Mouse (Mus musculus) thymus, postnatal 0 days (tissue): ENCODE data around the gene Nfkb1. TPM values are rescaled to one million over a fixed set of nuclear protein-coding genes. Genes with fewer than 3 reads are reported as not detected.

Source experiments
- DNase-seq: peaks from one replicate; pipeline ENCODE4 v3.0.0-alpha.2; 2015; ENCODE audit warnings: low spot score
- polyA plus RNA-seq: library from polyadenylated mRNA; unstranded; fragments of >200 nt; fragmentation: Nextera tagmentation; extraction: Ambion mirVana; gene quantifications from 2 replicates; pipeline ENCODE4 v1.2.1, GENCODE M21; 2015

Gene Nfkb1
- polyA plus RNA-seq, 1 experiment from 2014 or later, result 54.3 TPM

DNA sequence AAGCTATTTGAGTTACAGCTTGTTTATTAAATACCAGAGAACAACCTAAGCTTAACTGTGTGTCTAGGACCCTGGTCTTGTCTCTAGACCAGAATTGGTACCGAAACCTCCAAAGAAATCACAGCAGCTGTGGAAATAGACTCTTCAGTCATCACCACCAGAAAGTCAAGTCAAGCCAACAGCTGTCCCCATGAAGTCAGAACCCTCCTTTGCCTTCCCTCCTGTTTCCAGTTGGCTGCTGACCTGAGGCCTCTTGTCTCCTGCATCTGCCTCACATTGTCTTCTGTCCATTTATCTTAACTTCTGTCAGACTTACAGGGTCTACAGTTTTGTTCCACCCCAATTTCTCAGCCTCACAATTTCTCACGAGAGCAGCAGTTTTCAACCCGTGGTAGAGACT is 57.1 kb downstream of the Nfkb1 start:
- no peak for DNase-seq

DNA sequence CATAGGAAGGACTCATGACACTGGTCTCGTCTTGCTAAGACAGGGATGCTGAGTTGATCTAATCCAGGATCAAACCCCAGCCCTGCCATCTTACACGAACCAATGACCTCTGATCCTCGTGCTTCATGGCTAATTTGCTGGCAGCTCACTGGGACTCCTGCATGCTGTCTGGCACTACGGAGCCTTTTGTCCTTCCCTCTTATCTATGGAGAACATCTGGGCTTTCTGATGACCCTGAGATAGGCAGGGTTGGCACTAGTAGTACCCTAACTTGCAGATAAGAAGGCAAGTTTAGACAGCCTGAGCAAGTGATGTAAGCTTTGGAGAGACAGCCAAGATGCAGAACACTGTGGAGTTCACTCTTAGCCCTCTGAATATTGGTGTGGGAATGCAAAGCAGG is 59.5 kb downstream of the Nfkb1 start:
- no peak for DNase-seq

DNA sequence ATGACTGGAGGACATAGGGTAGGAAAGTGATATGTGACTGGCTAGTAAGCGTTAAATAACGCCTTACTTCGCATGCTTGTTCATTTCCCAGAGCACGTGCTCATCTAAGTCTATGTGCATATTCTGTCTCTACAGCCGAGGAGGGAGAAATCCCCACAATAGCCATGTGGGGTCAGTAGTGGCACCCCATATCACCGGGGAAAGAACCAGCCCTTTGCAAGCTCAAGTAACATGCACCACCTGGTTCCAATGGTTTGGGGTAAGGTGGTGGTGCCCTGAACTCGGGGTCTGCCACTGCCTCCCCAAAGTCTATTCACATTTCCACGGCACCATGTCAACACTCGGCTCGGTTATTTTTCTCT is 60.3 kb downstream of the Nfkb1 start:
- DNase-seq, result peak; percentile 56

DNA sequence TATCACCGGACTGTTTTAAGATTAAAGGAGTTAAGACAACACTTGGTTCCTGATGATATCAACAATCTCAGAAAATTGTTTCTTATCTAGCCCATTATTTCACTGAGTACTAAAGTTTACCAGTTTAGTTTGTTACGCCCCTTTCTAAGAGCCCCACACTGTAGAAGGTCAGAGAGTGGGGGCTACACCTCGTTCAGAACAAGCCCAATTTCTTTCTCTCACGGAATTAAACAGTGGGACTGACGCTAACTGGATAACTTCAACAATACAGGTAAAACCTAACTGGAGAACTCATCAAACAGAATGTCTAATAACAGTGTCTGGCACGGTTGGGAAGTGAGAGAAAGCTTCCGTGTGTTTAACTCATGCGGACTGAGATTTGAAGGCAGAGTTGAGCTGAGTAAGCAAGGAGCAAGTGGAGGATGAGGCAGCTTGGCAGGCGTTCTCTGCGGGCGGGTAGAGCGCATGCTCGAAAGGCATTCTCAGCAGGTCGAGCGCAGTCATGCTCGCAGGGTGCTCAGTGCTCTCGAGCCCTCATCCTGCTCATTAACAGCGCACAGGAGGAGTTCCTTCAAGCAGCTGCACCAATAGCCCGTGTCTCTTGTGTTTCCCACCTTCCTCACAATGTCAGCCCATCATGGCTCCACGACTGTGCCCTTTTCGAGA is 60.8 kb downstream of the Nfkb1 start:
- DNase-seq, result no peak

DNA sequence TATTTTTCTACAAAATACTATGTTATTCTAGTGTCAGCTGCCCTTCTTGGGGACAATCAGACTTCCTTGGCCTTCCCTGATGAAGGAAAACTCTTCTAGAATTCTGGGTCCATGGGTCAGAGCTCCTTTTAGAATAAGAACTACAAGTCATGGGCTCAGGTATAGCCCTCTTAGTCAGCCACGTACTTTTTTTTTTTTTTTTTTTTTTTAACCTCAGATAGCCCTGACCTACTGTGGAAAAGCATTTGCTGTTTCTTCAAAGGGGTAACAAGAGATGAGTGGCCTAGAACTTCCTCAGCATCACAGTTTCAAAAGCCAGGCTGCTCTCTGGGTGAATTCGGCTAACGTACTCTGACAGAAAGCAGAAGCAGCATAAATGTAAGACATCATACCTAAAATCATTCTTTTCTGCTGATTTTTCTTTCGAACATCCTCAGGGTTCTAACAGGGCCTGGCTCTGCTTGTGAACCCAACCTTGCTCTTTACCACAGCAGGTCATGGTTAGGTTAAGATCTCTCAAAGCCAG is 61.5 kb downstream of the Nfkb1 start:
- no peak for DNase-seq

DNA sequence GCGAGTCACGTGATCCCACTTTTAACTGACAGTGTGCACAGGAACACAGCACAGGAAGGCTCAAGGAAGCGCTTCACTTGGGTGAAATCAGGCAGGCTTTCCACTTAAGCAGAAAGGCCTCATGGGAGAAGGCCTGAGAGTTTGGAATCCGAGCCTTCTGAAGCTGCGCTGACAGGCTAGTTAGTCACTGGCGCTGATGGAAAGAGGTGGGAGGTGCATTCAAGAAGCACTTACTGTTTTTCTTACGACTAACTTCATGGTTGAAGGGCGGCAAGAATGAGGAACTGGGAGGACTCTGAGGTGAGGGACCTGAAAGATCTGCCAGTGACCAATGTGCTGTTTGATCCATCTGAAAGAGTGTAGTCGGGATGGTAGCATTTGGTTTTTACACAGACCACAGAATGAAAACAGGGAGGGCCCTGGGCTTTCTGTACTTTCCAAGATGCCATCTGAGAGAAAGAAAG is 62.6 kb downstream of the Nfkb1 start:
- peak; percentile 32 for DNase-seq

DNA sequence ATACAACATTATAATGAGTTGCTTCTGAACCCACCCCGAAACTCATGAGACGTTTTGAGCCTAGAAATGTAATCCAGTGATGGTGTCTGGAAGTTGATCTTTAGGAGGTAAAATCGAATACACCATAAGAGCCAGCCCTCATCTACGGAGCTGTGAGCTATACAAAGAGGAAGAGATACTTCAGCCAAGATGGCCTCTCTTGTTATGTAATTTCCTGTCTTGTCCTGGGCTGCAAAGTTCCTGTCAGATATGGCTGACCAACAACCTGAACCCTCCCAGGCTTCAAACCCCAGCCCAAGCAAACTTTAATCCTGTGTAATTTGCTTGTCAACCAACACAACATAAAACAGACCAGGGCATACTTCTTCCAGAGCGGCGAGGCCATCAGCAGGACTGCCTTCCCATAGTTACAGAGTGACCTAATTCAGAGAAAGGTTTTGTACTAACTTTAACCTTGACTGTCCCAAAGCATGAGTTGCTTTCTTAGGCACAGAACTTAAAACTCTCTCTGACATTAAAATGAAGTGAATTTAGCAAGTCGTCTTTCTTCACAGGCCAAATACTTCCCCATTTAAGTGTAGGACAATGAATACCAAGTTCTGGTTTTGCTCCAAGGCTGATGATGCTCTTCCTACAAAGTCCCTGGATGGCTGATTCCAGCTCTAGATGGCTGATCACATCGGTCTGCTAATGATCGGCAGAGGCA is 63.2 kb downstream of the Nfkb1 start:
- DNase-seq, result no peak

DNA sequence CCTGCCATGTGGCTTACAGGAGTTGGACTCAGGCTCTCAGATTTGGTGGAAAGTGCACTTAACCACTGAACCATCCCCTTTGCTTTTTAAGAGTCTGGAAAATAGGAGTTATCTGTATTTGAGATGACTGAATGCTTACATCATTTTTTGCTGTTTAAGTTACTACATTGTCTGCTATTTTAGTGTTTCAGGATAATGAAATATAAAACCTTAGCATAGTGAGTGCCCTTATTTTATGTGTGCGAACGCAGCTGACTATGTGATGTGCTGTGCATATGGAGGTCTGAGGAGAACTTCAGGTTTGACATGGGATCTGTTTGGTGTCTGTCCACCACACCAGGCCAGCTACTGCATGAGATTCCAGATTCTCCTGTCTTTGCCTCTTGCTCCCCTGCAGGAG is 66.1 kb downstream of the Nfkb1 start:
- no peak for DNase-seq

DNA sequence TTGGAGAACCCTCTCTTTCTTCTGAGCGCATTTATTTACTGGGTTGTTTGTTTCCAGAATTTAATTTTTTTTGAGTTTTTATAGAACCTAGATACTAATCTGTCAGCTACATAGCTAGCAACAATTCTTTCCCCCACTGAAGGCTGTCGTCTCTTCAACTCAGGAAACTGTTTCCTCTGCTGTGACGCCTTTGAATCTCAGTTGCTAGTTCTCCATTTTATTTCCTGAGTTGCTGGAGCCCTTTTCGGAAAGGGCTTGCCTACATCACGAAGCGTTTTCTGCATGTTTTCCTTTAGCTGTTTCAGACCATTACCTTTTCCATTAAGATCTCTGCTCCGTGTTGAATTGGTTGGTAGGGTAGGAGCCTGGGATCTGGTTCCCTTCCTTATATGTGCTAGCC is 74.6 kb downstream of the Nfkb1 start:
- DNase-seq, result no peak

DNA sequence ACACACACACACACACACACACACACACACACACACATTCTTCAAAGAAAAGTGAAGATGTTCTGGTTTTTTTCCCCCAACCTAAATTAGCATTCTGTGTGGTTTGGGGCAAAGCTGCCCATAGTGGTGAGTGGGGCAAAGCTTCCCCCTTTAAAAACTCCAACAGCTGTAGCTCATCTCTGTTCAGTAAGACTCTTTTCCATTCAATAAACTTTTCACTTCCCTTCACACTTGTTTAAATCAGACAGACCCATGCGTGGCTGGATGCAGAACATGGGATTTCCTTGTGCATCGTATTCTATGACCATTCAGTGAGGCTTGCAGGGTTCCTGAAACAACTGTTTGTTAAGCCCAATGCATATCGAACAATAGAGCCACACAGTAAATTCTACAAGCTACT is 77.0 kb downstream of the Nfkb1 start:
- no peak for DNase-seq

DNA sequence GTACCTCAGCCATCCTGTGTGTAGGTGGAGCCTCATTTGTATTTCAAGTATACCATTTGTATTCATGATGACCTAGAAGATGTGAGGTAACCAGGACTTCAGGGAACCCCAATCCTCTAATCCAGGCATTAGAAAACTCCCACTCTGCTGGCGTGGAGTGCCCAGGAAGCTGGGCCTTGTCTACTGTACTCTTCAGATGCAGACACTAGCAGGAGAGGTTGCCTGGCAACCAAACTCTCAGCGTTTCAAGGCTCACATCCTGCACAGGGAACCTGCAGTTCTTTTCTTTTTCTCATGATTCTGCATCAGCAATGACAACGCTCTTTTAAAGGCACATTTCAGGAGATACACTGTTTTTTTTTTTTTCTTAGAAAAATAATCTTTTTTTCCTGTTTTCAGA is 81.1 kb downstream of the Nfkb1 start:
- DNase-seq, result peak; percentile 62

DNA sequence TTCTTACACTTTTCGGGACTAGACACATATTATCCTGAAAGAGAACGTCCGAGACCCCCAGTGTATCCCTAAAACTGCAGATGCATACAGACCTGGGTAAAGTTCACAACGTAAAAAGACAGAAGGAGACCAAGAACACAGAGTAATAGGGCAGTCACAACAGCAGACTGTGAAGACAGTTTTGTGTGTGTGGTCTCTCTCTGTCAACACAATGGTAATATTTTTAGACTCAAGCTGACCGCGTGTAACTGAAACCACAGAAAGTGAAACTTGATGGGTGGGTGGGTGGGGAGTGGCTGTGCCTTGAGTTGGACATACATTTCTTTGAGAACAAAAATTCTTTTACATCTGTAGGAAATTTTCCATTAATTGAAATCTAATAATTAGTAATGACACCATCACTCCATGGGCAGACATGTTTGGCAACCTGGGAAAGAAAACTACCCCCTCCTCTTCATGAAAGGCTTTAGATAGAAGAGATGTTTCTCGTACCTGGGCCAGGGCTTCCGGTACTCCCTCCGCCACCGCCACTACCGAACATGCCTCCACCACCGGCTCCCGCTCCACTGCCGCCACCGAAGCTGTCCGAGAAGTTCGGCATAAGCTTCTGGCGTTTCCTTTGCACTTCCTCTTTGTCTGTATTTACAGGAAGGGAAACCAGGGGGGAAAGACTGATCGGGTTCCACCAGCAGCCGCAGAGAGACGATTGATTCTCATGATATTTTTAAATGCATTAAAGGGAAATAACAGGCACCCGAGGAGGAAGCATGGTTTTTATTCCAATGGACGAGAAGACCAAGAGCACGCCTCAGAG is 83.5 kb downstream of the Nfkb1 start:
- DNase-seq, result peak; percentile 39

DNA sequence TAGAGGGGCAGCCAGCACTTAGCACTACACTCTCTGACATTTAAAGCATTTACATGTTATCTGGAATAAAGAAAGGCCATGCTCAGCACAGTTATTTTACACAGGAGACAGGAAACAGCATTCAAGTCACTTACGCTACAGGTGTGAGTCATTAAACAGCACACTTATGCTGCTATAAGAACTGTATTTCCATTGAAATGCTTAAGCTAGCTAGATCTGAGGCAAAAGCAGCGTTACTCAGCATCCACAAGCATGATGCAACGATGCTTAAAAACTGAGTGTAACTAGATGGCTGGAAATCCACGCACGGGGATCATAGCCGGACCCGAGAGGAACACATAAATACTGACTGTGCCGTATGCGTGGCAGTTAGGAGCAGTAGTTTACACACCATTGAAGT is 84.3 kb downstream of the Nfkb1 start:
- peak; percentile 56 for DNase-seq

DNA sequence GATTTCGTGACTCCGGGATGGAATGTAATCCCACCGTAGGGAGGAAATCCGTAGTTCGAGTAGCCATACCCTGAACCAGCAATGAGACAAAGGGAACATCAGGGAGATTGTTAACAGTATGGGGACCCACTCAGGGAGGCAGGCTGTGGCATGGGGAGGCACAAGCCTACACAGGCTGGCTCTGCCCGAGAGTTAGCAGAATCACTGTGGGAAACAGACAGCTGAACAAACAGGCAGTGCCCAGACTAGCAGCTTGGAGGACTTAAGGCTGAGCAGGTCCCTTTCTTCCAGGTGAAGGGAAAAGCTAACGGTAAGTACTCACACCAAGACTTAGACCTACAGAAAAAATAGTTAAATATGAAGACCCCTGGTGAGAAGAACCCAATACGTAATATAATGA is 84.8 kb downstream of the Nfkb1 start:
- no peak for DNase-seq

DNA sequence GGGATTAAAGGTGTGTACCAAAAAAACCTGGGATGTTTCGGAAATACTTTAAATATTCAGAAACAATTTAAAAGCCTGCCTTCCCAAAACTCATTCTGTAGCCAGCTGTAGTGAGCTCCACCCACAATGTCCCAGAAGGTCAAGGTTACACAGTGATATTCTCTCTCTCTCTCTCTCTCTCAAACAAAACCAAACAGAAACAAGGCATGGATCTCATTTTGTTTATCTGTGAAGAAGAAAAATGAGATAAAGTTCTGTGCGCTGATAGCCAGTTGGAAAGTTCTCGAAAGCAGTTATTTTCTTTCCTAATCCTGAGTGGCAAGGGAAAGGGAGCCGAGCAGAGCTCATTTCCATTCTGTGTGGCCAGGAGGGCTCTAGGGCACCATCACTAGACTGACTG is 85.9 kb downstream of the Nfkb1 start:
- DNase-seq, result no peak

DNA sequence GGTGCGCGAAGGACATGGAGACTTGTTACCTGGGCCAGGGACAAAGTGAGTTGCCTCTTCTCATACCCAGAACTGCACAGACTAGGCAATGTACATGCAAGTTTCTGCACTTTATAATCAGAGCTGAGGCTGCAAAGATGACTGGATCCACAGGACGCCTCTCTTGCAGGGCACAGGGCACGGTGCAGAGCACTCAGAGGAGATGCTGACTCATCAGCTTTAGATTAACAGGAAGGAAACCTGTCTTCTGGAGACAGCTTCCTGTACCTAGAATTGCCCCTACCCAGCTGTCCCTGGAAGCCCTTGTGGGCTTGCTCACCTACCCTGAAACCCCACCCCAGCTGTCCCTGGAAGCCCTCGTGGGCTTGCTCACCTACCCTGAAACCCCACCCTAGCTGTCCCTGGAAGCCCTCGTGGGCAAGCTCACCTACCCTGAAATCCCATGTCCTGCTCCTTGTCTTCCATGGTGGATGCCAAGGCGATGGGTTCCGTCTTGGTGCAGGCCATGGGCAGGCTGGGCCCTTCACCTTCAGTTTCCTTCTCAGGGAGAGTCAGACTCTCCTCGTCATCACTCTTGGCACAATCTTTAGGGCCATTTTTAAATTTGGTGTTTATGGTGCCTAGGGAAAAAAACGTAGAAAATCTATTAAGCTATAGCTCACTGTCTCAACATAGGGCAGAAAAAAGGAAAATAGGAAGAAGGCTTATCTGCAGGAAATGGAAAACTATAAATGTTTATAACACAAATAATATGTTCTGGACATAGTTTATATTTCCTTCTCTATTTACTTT is 86.5 kb downstream of the Nfkb1 start:
- peak; percentile 74 for DNase-seq

DNA sequence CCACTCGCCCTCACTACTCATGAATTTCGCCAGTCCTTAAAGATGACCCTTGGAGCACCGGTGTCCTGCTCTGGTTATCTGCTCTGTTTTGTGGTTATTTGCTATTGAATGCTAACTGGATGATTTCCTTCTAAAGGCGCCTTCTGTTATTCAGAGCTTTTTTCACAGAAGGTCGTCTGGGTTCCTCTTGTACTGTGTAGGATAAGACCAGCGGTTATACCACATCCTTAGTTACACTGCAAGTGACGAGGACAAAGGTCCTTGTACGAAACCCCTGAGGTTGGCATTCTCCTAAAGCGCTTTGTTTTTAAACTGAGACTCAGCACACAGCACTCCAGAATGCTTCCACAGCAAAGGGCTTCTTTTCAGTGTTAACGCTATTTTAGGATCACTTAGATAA is 88.6 kb downstream of the Nfkb1 start:
- DNase-seq, result peak; percentile 78

DNA sequence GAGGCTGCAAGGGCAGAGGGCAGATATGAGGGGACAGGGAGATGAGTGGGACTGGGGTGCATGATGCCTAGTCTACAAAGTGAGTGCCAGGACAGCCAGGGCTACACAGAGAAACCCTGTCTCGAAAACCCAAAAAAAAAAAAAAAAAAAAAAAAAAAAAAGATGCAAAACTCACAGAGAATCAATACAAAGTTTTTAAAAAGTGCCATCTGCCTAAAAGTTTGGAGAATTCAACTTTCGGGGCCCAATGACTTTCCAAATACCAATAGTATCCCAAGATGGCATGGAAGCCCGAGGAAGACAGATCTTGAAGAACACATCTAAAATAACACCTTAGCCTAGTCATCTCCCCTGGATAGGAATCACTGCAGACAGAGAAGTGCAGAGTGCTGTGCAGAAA is 93.0 kb downstream of the Nfkb1 start:
- no peak for DNase-seq

DNA sequence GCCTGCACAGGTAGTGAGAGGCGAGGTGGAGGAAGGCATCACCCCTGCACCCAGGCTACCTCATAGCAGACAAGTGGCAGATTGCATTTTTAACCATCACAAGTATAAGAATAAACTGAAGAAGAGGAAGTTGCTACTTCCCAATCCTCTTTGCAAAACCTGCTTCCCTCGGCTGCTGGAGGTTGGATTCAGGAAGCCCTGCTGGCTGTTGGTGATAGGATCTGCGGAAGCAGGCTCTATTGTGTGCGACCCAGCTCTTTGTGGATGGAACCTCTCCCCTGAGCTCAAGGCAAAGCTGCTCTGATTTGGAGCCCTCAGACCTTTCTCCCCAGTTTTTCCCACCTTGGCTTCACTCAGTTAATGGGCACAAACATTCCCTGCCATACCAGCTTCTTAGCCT is 94.3 kb downstream of the Nfkb1 start:
- no peak for DNase-seq

DNA sequence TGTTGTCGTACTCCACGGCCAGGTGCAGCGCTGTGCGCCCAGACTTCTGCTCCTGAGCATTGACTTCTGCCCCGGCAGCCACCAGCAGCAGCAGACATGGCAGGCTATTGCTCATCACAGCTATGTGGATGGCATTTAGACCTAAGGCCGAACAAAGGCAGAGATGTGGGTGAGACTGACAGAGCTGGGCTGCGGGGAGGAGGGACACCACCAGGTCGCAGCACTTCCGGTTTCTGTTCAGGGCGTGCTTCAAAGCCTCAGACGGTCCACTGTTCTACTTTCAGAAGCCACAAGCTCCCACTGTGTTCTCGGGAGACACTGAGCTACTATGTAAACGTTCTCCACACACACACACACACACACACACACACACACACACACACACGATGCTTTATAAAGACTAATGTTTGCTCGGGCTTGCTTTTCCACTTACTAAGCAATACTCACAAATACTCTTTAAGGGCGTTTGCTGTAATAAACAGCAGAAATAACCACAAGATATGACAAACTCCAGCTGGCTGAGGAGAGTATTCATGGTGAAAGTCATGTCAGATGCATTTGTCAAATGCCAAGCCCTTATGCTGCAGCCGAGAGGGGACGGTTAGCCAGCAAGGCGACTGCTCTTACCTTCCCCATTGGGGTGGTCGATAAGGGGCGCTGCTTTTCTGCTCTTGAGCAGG is 97.0 kb downstream of the Nfkb1 start:
- peak; percentile 54 for DNase-seq

DNA sequence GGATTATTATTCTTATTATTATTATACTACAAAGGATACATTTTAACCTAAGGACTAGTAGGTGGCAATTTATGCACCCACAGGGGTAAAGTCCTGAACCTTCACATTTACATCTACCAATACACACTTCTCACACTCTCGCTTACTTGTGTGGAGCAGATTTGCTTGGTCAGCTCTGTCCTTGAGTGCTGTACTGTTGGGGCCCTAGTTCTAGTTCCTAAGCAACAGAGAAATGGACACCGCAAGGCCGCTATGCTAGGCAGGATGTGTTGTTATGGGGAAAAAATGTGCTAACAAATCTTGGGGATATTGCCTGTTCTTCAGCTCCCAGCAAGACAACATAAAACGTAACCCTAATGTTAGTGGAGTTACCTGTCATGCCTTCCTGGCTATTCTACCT is 99.3 kb downstream of the Nfkb1 start:
- no peak for DNase-seq
